Comparison of ENCODE assay signal across 10 mouse cellular contexts in genomic region chr6:103674332-103674731, GRCm38 (mm10).
DNase-seq lines count a peak whose midpoint lies in the region; ATAC-seq and TF ChIP-seq lines count a peak whose summit lies in the region.
"Had no signal": no experiment of that assay in that cellular context is flagged by ENCODE, and none has a peak within 500 bp of the region (broad histone marks: within the 10 kb centered on the region; RNA-seq: fewer than 3 reads in every experiment).

No protein-coding gene starts in this region.

- H3K36me3 ChIP-seq in embryonic facial prominence, embryonic 10.5 days (replicated peaks), result no peaks in the 10 kb centered on the region

- no peak overlapping the region for H3K27ac ChIP-seq in gastrocnemius, adult 2 months
- H3K27ac ChIP-seq in embryonic facial prominence, embryonic 10.5 days (replicated peaks), result no peak overlapping the region

- peak; percentile 96 for ATAC-seq in cerebellum, adult (ENCODE audit: insufficient number of reproducible peaks, low FRiP score, low TSS enrichment)

- peak; percentile 1 for DNase-seq in gastrocnemius, adult 18-20 months (ENCODE audit: low spot score)
- no peak for DNase-seq in gastrocnemius, adult 8-10 months (ENCODE audit: low spot score in 2 of 2)
- peak; percentile 31 for DNase-seq in gastrocnemius, adult 2 months
- peak; percentile 44 to 48 for DNase-seq in left cerebral cortex, postnatal 14 days (ENCODE audit: low spot score in 2 of 2)
- DNase-seq in right cerebral cortex, postnatal 4 days, result peak; percentile 58
- no peak for DNase-seq in c-Kit-positive CD71-positive TER-119-positive erythroid progenitor cells, embryonic 14.5 days (ENCODE audit: low spot score)
- DNase-seq in embryonic facial prominence, embryonic 10.5 days (ENCODE audit: low spot score), result no peak

- no peak for TF ChIP-seq CTCF in gastrocnemius, adult 2 months (IDR thresholded peaks at IDR 0.05)

- H3K4me3 ChIP-seq in gastrocnemius, adult 2 months, result no peak overlapping the region
- H3K4me3 ChIP-seq in embryonic facial prominence, embryonic 10.5 days, result no peak overlapping the region
- H3K4me3 ChIP-seq: myocyte had no signal

- intact Hi-C loops in gastrocnemius, adult 2 months (cut with DNase I), result no loop called here
- intact Hi-C loops in left cerebral cortex, postnatal 14 days (cut with DNase I), result no loop called here

- no peaks in the 10 kb centered on the region for H3K27me3 ChIP-seq in embryonic facial prominence, embryonic 10.5 days (replicated peaks; ENCODE audit: low read depth, poor library complexity, severe bottlenecking)
- H3K27me3 ChIP-seq: CH12.LX had no signal

- no peaks in the 10 kb centered on the region for H3K9me3 ChIP-seq in embryonic facial prominence, embryonic 10.5 days

- no peaks in the 10 kb centered on the region for H3K4me1 ChIP-seq in embryonic facial prominence, embryonic 10.5 days

- WGBS in embryonic facial prominence, embryonic 10.5 days, result 66% methylated on average over 6 of the region's 6 CpGs

Comparison
In these comparisons a context has a peak if more than half of its experiments do, and no peak if none do; other contexts are left out.
1. DNase-seq: peak in gastrocnemius, adult 18-20 months (single experiment), gastrocnemius, adult 2 months (single experiment), left cerebral cortex, postnatal 14 days (2 of 2) and right cerebral cortex, postnatal 4 days (single experiment); none in gastrocnemius, adult 8-10 months (0 of 2), c-Kit-positive CD71-positive TER-119-positive erythroid progenitor cells, embryonic 14.5 days (single experiment) and embryonic facial prominence, embryonic 10.5 days (single experiment).